Mouse (Mus musculus): ENCODE data around the gene Fam196a. TPM values are rescaled to one million over a fixed set of nuclear protein-coding genes. Genes with fewer than 3 reads are reported as not detected.
A peak's percentile ranks its signal among the peaks of the same experiment; 100 is the strongest.

Fam196a gene
- not detected in 2 replicates for total RNA-seq (2017)

DNA sequence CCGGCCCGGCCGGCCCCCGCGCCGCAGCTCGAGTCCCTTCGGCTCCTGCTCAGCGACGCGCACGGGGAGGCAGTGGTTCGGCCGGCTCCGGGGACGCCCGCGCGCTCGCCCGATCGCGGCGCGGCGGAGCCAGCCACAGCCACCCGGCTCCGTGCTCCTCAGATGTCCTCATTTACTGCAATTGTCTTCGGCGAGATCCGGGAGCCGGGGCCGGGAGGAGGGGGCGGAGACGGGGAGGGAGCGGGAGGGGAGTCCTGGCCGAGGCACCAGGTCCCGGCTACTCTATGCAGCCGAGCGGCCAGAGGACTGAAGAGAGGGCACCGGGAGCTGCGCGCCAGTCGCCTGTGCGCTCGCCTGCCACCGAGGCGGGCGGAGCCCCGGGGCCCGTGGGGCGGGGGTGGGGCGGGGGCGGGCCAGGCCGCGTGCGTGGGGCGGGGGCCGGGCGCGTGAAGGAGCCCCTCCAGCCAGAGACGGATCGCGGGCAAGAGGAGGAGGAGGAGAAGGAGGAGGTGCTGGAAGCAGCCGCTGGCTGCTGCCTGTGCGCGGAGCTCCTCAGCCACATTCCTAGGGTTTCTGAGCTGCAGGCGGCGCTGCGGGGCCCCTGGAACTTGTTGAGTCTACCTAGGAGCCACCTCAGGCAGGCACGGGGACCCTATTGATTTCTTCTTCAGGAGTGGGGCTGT is at the start of gene Fam196a:
Gene Fam196a (minus strand): TSS at position 504 of the 683 bp plus-strand sequence.
- ATAC-seq (replicated peaks in 1 of 2; ENCODE audit: insufficient read depth in 1 of 2, low FRiP score in 2 of 2, low TSS enrichment in 1 of 2, low read depth in 1 of 2, poor library complexity in 2 of 2, severe bottlenecking in 2 of 2) = no peak

DNA sequence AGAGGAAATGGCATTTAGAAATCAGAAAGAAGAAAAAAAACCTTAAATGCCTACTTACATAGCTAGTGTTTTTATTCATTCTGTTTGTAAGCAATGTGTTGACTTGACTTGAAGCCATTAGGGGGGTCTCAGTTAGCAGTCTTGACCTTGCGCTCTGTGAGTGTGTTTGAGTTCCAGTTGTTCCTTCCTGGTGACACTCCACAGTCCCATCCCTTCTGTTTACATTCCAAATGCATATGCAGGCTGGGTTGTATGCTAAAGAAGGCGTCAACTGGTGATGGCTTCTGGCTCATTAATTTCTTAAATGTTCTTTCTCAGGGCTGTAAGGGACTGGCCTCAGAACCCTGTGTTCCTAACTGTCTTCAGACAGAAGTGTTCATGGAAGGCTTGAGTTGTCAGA is 23.4 kb upstream of the Fam196a start:
- ATAC-seq (replicated peaks in 1 of 2; ENCODE audit: insufficient read depth in 1 of 2, low FRiP score in 2 of 2, low TSS enrichment in 1 of 2, low read depth in 1 of 2, poor library complexity in 2 of 2, severe bottlenecking in 2 of 2) = no peak

DNA sequence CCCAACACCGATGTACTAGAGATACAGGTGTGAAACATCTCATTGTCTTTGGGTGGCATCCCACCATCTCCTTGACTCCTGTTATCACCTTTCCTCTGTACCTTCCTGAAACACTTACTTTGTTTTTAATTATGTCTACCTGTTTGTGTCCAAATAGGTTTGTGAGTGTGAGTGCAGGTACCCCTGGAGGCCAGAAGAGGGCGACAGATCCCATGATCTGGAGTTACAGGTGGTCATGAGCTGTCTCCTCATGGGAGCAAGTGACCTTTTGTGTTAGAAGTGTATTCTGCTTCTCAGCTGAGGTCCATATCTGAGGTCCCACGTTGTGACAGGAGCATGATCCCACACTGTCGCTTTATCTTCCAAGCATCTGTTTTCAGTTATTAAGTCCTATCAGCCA is 22.6 kb upstream of the Fam196a start:
- ATAC-seq (replicated peaks in 1 of 2; ENCODE audit: insufficient read depth in 1 of 2, low FRiP score in 2 of 2, low TSS enrichment in 1 of 2, low read depth in 1 of 2, poor library complexity in 2 of 2, severe bottlenecking in 2 of 2) = no peak

- no peak for ATAC-seq (replicated peaks in 1 of 2; ENCODE audit: insufficient read depth in 1 of 2, low FRiP score in 2 of 2, low TSS enrichment in 1 of 2, low read depth in 1 of 2, poor library complexity in 2 of 2, severe bottlenecking in 2 of 2)
These were observed 20.9 kb upstream of the Fam196a start for GRCm38 (mm10) chr7:134959086-134959485.

DNA sequence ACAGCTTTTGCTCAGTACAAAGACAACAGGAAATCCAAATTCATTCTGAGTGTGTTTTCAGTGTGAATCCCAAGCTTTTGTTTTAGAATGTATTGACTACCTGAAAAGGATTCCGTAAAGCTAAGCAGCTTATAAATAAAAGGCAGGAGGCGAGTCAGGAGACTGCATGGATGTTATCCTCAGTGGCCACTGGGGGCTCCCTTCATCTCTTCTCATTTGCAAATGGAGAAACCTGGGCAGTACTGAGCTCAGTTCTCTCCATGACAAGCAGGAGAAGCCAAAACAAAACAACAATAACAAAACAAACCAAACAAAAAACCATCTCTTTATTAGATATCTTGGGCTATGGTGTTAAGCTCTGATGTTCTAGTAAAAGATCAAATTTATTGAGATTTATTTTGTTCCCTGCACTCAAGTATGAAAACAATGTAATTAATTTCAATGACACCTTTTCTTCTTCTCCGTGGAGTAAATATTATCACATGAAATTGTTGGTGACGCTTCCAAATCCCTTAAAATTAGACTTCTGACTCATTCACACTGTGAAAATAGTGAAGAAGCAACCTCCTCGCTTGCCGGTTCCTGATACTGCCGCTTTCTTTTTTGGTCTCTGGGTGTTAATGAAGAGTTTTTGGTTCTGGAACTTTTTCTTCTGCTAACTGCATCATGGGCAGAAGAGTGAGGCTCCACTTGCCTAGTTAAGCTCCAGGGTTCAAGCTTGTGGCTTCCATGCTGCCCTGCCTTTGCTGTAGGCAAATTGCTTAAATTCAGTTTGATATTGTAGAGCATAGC is 7.9 kb upstream of the Fam196a start:
- no peak for ATAC-seq (replicated peaks in 1 of 2; ENCODE audit: insufficient read depth in 1 of 2, low FRiP score in 2 of 2, low TSS enrichment in 1 of 2, low read depth in 1 of 2, poor library complexity in 2 of 2, severe bottlenecking in 2 of 2)

DNA sequence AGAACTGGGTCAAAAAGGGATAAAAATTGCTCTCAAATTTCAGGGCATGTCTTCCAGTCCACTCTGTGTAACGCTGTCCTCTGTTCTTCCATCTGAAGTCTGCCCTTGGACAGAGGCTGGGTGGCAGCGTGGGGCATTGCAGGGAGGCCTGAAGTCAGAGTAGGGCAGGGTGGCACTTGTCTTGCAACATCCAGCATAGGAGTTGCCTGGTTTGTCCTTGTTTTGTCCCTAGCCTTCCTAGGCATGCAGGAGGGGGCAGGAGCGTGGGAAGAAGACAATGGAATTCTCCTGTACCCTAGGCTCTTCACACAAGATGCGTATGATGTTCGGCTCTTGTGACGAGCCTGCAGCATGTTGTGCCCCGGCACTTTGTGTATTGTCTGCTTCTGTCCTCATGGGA is 5.5 kb upstream of the Fam196a start:
- no peak for ATAC-seq (replicated peaks in 1 of 2; ENCODE audit: insufficient read depth in 1 of 2, low FRiP score in 2 of 2, low TSS enrichment in 1 of 2, low read depth in 1 of 2, poor library complexity in 2 of 2, severe bottlenecking in 2 of 2)

DNA sequence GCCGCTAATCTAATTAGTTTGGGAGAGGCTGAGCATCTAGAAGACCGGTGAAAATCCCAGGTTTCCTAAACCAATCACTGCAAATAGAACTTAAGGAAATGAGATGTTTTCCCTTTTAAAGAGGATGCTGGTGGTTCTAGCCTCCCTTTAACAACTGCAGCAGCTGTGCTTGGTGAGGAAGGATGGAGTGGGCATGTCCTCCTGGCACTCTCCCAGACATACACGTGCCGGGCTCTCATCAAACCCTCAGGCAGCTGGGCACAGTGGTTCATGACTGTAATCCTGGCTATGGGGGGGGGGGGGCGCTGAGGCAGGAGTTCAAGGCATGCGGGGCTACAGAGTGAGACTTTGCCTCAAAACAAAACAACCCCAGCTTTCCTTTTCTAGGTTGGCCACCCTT is 4.8 kb upstream of the Fam196a start:
- no peak for ATAC-seq (replicated peaks in 1 of 2; ENCODE audit: insufficient read depth in 1 of 2, low FRiP score in 2 of 2, low TSS enrichment in 1 of 2, low read depth in 1 of 2, poor library complexity in 2 of 2, severe bottlenecking in 2 of 2)

DNA sequence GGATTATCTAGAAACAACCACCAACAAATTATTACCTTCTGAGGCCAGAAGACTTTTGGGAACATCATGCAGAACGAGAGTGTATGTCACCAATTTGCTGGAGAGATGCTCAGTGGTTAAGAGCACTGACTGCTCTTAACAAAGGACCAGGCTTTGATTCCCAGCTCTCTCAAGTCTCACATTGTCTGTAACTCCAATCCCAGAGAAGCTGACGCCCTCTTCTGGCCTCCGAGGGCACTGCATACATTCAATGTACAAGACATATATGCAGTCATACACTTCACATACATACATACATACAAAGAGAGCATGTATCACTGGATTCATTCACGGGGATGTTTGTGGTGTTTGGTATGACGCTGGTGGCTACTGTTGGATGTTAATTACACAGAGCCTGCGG is 3.7 kb upstream of the Fam196a start:
- ATAC-seq (replicated peaks in 1 of 2; ENCODE audit: insufficient read depth in 1 of 2, low FRiP score in 2 of 2, low TSS enrichment in 1 of 2, low read depth in 1 of 2, poor library complexity in 2 of 2, severe bottlenecking in 2 of 2) = no peak

- ATAC-seq (replicated peaks in 1 of 2; ENCODE audit: insufficient read depth in 1 of 2, low FRiP score in 2 of 2, low TSS enrichment in 1 of 2, low read depth in 1 of 2, poor library complexity in 2 of 2, severe bottlenecking in 2 of 2) = no peak
These were observed 731 bp downstream of the Fam196a start for GRCm38 (mm10) chr7:134937471-134937926.

DNA sequence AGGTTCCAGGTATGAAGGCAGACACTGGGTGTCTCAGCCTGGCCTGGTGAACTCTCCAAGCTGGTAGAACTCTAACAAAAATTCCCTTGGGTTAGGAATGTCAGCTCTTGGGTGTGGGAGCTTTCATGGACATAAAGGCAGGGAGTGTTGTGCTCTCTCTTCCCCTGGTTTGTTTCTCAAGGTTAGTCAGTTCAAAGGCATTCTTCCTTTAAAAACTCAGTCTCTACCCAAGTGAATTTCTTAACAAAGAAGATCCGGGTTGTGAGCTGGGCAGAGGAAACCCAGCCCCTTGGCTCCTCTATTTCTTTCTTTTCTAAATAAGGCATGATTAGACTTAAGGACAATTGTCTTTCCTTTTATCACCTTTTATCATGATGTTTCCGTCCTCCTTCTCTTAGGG is 6.3 kb downstream of the Fam196a start:
- ATAC-seq (replicated peaks in 1 of 2; ENCODE audit: insufficient read depth in 1 of 2, low FRiP score in 2 of 2, low TSS enrichment in 1 of 2, low read depth in 1 of 2, poor library complexity in 2 of 2, severe bottlenecking in 2 of 2) = no peak

DNA sequence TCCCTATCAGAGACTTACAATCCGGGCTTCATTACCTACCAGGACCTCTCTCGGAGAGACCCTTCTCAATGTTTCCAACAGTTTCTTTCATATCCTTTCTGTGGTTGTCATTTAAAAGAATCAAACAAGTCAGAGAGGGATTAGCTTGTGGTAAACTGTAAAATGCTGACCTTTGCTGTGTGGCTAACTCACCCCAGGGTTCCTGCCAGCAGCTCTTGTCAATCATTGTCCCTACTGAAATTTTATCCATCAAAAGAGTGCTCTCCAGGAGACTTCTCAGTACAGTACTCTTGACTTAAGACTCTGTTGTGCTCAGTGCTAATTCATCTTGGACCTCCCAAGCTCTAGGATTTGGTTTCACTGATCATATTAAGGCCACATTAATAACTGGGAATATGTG is 36.2 kb downstream of the Fam196a start:
- ATAC-seq (replicated peaks in 1 of 2; ENCODE audit: insufficient read depth in 1 of 2, low FRiP score in 2 of 2, low TSS enrichment in 1 of 2, low read depth in 1 of 2, poor library complexity in 2 of 2, severe bottlenecking in 2 of 2) = no peak

GRCm38 (mm10) chr7:134899462-134899861 is 38.8 kb downstream of the Fam196a start:
- ATAC-seq (replicated peaks in 1 of 2; ENCODE audit: insufficient read depth in 1 of 2, low FRiP score in 2 of 2, low TSS enrichment in 1 of 2, low read depth in 1 of 2, poor library complexity in 2 of 2, severe bottlenecking in 2 of 2) = no peak

GRCm38 (mm10) chr7:134894604-134895003 is 43.6 kb downstream of the Fam196a start:
- ATAC-seq (replicated peaks in 1 of 2; ENCODE audit: insufficient read depth in 1 of 2, low FRiP score in 2 of 2, low TSS enrichment in 1 of 2, low read depth in 1 of 2, poor library complexity in 2 of 2, severe bottlenecking in 2 of 2) = no peak

DNA sequence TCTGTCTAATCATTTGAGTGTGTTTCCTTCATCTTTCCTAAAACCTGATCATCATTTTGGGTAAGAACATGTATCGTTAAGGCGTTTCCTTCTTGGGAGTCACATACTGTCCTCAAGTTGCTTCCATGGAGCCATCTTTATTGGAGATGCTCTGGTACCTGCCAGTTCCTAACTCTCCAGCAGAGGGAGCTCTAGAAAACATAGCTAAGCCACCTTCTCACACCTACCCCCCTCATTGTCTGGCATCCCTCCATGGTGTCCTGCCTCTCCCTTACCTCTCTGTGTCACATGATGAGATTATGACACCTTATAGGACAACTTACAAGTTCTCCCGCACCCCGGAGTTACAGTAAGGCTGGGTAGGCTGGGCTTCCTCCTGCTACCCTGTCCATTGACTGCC is 45.3 kb downstream of the Fam196a start:
- ATAC-seq (replicated peaks in 1 of 2; ENCODE audit: insufficient read depth in 1 of 2, low FRiP score in 2 of 2, low TSS enrichment in 1 of 2, low read depth in 1 of 2, poor library complexity in 2 of 2, severe bottlenecking in 2 of 2) = 0 out of 4 replicates have a peak, but pooled peaks of 1 of the 2 experiments have one; percentile 29

DNA sequence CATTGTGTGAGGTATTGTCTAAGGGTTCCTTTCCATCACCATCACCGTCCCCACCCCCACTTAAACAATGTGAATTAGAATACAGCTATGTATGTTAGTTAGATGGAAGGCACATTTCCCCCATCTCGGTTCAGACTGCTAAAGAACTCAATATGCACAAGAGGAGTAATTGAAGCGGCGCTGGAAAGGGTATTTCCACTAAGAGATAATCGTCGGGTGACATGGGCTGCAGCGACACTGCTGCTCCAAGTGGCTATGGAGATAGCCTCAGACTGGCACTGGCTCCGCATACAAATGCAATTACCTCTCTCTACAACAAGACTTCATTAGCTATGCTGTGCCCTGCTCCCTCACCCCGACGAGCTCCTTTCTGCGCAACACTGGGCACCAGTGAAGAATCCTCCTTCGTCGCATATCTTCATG is 45.8 kb downstream of the Fam196a start:
- ATAC-seq (replicated peaks in 1 of 2; ENCODE audit: insufficient read depth in 1 of 2, low FRiP score in 2 of 2, low TSS enrichment in 1 of 2, low read depth in 1 of 2, poor library complexity in 2 of 2, severe bottlenecking in 2 of 2) = no peak

DNA sequence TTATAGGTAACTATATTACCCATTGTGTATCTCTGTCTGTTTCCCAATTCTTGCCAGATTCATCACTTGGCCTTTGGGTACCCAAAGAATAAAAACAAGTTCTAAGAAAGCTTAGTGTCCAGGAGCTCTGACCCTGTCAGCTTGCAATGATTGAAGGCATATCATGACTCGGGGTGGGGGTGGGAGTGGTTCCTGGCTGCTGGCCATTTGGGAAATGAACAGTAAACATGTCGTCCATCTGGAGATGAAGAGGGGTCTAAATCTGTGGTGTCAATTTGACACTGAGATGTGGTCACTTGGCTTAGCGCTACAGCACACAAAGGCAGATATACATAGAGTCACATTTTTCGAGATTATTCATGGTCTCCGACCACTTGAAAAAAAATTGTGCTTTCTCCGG is 54.7 kb downstream of the Fam196a start:
- no peak for ATAC-seq (replicated peaks in 1 of 2; ENCODE audit: insufficient read depth in 1 of 2, low FRiP score in 2 of 2, low TSS enrichment in 1 of 2, low read depth in 1 of 2, poor library complexity in 2 of 2, severe bottlenecking in 2 of 2)

DNA sequence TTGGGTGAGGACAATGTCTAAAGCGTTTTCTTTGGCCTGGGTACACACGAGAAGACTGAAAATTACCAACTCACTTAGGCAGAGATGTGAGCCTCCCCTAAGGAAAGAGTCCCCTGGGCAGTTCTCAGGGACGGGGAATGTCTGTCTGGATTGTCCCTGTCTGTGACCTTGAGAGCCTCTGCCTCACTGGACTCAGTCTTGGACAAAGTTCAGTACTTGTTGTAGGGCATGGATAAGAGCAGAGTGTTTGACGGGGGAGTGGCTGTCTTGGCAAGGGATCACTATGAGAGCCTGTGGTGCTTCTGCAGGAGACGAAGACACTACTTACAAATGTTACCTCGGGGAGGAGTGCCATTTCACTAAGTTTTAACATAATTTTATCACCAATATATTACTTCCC is 57.8 kb downstream of the Fam196a start:
- no peak for ATAC-seq (replicated peaks in 1 of 2; ENCODE audit: insufficient read depth in 1 of 2, low FRiP score in 2 of 2, low TSS enrichment in 1 of 2, low read depth in 1 of 2, poor library complexity in 2 of 2, severe bottlenecking in 2 of 2)

DNA sequence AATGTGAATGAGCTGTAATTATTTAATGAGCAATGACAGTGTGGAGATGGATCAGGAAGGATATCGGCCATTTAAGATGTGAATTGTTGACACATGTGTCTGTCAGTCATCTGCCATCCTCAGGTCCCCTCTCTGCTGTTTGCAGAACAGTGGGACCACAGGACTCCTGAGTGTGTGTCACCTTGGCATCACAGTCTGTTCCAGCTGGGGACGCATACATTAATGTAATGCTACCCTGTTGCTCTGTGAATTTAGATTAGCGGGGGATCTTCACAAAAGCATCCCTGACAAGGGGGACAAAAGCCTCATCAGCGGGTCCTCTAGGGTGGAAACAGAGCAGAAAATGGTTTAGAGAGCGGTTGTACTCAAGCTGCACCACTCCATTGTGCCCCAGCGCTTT is 59.2 kb downstream of the Fam196a start:
- no peak for ATAC-seq (replicated peaks in 1 of 2; ENCODE audit: insufficient read depth in 1 of 2, low FRiP score in 2 of 2, low TSS enrichment in 1 of 2, low read depth in 1 of 2, poor library complexity in 2 of 2, severe bottlenecking in 2 of 2)

- no peak for ATAC-seq (replicated peaks in 1 of 2; ENCODE audit: insufficient read depth in 1 of 2, low FRiP score in 2 of 2, low TSS enrichment in 1 of 2, low read depth in 1 of 2, poor library complexity in 2 of 2, severe bottlenecking in 2 of 2)
These were observed 65.2 kb downstream of the Fam196a start for GRCm38 (mm10) chr7:134872981-134873380.
